Mouse (Mus musculus) hindbrain, embryonic 15.5 days (tissue): Measurements from ENCODE around the gene Cog7. TPM values are rescaled to one million over a fixed set of nuclear protein-coding genes. Genes with fewer than 3 reads are reported as not detected.

Source experiments
- ATAC-seq: fragments of 200-750 bp; cut with Nextera tagmentation; 2 replicates; pipeline ENCODE4 v1.8.0; 2017; ENCODE audit warnings: low read depth, moderate number of reproducible peaks, moderate TSS enrichment; ENCODE audit not compliant: low FRiP score
- H3K27ac ChIP-seq: fragments of 300-500 bp; sonication (generic); replicated peaks from 2 replicates; pipeline ENCODE4 v1.5.1; 2015; ENCODE audit warnings: mild to moderate bottlenecking, inconsistent platforms
- H3K27me3 ChIP-seq: fragments of 300-500 bp; sonication (generic); 2 replicates; pipeline ENCODE4 v1.6.1; 2015; ENCODE audit warnings: control low read depth, inconsistent platforms
- H3K36me3 ChIP-seq: fragments of 300-500 bp; sonication (generic); 2 replicates; pipeline ENCODE4 v1.6.1; 2015; ENCODE audit warnings: control low read depth, inconsistent platforms
- H3K4me1 ChIP-seq: fragments of 300-500 bp; sonication (generic); replicated peaks from 2 replicates; pipeline ENCODE4 v1.6.1; 2015; ENCODE audit warnings: control low read depth, inconsistent platforms
- H3K4me2 ChIP-seq: fragments of 300-500 bp; sonication (generic); 2 replicates; pipeline ENCODE4 v1.6.1; 2015; ENCODE audit warnings: moderate library complexity, mild to moderate bottlenecking, inconsistent platforms
- H3K4me3 ChIP-seq: fragments of 300-500 bp; sonication (generic); 2 replicates; pipeline ENCODE4 v1.5.1; 2015; ENCODE audit warnings: mild to moderate bottlenecking, inconsistent platforms
- H3K9ac ChIP-seq: fragments of 300-500 bp; sonication (generic); 2 replicates; pipeline ENCODE4 v1.6.1; 2015; ENCODE audit warnings: inconsistent platforms
- H3K9me3 ChIP-seq: fragments of 300-500 bp; sonication (generic); 2 replicates; pipeline ENCODE4 v1.6.1; 2016; ENCODE audit warnings: control low read depth, inconsistent platforms
- WGBS: fragments of 180-500 bp; shearing (Covaris S2); methylation state at CpG from one replicate; pipeline ENCODE4 v1.1.7; 2015; 5-methylcytosine and 5-hydroxymethylcytosine counted together
- polyA plus RNA-seq: library from polyadenylated mRNA; unstranded; fragments of >200 nt; fragmentation: Nextera tagmentation; extraction: Ambion mirVana; gene quantifications from 2 replicates; pipeline ENCODE4 v1.2.1, GENCODE M21; 2015

Gene Cog7
- polyA plus RNA-seq, 1 experiment from 2014 or later = 29.8 TPM

DNA sequence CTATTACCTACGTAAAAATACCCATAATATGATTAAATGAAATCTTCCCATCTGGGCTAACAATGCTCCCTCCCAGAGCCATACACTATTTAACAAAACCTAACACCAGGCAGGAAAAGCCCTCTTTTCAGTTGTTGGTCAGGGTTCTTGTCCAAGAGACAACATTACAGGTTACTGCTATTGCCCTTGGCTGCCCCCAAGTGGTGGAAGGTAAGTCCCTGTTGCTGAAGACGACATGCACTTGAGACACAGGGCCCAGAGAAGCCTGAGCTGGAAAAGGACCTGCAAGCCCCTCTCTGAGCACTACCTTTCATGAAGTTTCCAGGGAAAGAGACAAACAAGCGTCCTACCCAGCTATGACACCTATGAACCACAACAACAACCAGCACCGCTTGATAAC is 6.5 kb downstream of the Cog7 start:
- H3K4me1 ChIP-seq = no peaks in the 10 kb centered on the region
- H3K27me3 ChIP-seq = no peaks in the 10 kb centered on the region
- H3K9me3 ChIP-seq = no peaks in the 10 kb centered on the region
- no peak overlapping the region for H3K4me2 ChIP-seq
- H3K4me3 ChIP-seq = no peak overlapping the region
- WGBS = 54% methylated on average over 4 of the region's 4 CpGs
- H3K27ac ChIP-seq = no peak overlapping the region
- no peak overlapping the region for H3K9ac ChIP-seq
- H3K36me3 ChIP-seq = peaks cover 20% of the 10 kb centered on the region; the same call in 1 of the 2 replicates
- no peak for ATAC-seq

DNA sequence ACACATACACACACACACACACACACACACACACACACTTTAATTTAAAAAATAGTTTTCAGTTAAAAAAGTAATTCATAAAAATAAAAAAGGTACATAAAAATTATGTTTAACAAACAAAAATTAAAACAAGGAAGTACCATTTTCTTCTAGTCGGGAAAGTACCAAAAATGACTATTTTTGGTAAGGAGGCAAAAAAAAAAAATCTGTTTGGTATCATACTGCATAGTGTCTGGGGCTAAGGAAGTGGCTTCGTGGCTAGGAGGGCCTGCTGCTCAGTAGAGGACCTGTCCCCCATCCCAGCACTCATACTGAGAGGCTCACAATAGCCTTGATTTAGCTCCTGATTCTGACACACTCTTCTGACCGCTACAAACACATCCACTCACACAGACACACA is 9.8 kb downstream of the Cog7 start:
- Histone ChIP-seq H3K27ac (no peak overlapping the region), H3K9ac (no peak overlapping the region), H3K4me1 (no peaks in the 10 kb centered on the region), H3K27me3 (no peaks in the 10 kb centered on the region), H3K4me2 (no peak overlapping the region), H3K36me3 (peaks cover 14% of the 10 kb centered on the region; the same call in 1 of the 2 replicates), H3K9me3 (no peaks in the 10 kb centered on the region), H3K4me3 (no peak overlapping the region)
- 86% methylated on average over 3 of the region's 3 CpGs for WGBS
- no peak for ATAC-seq

- H3K4me1 ChIP-seq = no peaks in the 10 kb centered on the region
- no peak for ATAC-seq
- H3K9ac ChIP-seq = no peak overlapping the region
- H3K4me3 ChIP-seq = no peak overlapping the region
- no peak overlapping the region for H3K4me2 ChIP-seq
- H3K9me3 ChIP-seq = no peaks in the 10 kb centered on the region
- peaks cover 13% of the 10 kb centered on the region; the same call in 1 of the 2 replicates for H3K36me3 ChIP-seq
- H3K27me3 ChIP-seq = no peaks in the 10 kb centered on the region
- WGBS = 92% methylated on average over 9 of the region's 9 CpGs
- H3K27ac ChIP-seq = no peak overlapping the region
These were observed 11.3 kb downstream of the Cog7 start for GRCm38 (mm10) chr7:121970250-121970649.

DNA sequence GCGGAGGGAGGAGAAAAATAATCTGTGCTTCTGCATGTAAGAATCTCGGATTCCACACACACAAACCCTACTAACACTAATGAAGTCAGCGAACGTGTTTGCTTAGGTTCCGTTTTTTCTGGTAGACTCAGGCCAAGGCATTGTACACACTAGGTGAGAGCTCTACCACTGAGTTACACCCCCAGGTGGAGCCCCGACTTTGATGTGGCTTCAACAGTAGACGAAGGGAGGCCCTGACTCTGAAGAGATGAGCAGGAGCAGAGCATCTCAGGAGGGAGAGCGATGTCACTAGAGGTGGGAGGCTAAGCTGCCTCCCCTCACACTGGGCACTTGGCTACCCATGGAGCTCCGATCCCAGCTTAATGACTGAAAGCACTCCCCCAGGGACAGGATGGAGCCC is 12.7 kb downstream of the Cog7 start:
- Histone ChIP-seq H3K4me2 (no peak overlapping the region), H3K9me3 (no peaks in the 10 kb centered on the region), H3K9ac (no peak overlapping the region), H3K27ac (no peak overlapping the region), H3K36me3 (peaks cover 13% of the 10 kb centered on the region; the same call in 1 of the 2 replicates), H3K27me3 (no peaks in the 10 kb centered on the region), H3K4me1 (no peaks in the 10 kb centered on the region), H3K4me3 (no peak overlapping the region)
- no peak for ATAC-seq
- WGBS = 92% methylated on average over 9 of the region's 9 CpGs

DNA sequence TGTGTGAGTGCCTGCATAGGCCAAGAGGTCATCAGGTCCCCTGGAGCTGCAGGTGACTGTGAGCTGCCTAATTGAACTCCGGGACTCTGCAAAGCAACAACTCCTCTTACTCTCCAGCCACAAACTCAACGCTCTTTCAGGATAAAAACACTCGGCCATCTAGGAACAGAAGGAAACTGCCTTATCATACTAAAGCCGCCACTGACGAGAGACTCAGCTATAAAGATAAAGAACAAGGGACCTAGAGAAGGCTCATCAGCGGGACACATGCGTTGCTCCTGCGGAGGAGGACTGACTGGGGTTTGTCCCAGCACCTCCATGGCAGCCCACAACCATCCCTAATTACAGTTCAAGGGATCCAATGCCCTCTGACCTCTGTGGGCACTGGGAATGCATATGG is 13.3 kb downstream of the Cog7 start:
- Histone ChIP-seq H3K9ac (no peak overlapping the region), H3K27ac (no peak overlapping the region), H3K4me1 (no peaks in the 10 kb centered on the region), H3K4me3 (no peak overlapping the region), H3K9me3 (no peaks in the 10 kb centered on the region), H3K4me2 (no peak overlapping the region), H3K36me3 (peaks cover 13% of the 10 kb centered on the region; the same call in 1 of the 2 replicates), H3K27me3 (no peaks in the 10 kb centered on the region)
- WGBS = 90% methylated on average over 8 of the region's 8 CpGs
- ATAC-seq = no peak

DNA sequence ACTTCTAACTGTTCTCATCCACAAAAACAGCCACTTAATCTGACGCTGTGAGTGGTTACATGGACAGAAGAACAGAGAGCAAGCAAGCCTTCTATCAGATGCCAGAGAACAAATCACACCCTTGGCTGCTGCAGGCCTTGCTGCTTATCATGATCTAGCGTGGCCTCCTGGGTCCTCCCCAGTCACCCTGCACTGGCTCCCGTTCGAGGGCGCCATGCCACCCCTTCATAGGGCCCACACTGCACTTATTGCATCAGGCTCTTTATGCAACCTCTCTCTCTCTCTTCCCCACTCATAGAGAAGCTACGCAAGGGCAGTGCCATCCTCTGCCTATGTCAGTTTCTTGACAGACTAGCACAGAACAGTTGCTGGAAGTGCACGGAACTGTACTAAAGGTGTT is 15.3 kb downstream of the Cog7 start:
- H3K9me3 ChIP-seq = no peaks in the 10 kb centered on the region
- no peak overlapping the region for H3K27ac ChIP-seq
- no peaks in the 10 kb centered on the region for H3K27me3 ChIP-seq
- H3K4me1 ChIP-seq = no peaks in the 10 kb centered on the region
- H3K36me3 ChIP-seq = peaks cover 16% of the 10 kb centered on the region; the same call in 1 of the 2 replicates
- no peak overlapping the region for H3K4me2 ChIP-seq
- 97% methylated on average over 7 of the region's 7 CpGs for whole genome bisulfite sequencing
- ATAC-seq = no peak
- H3K4me3 ChIP-seq = no peak overlapping the region
- no peak overlapping the region for H3K9ac ChIP-seq

DNA sequence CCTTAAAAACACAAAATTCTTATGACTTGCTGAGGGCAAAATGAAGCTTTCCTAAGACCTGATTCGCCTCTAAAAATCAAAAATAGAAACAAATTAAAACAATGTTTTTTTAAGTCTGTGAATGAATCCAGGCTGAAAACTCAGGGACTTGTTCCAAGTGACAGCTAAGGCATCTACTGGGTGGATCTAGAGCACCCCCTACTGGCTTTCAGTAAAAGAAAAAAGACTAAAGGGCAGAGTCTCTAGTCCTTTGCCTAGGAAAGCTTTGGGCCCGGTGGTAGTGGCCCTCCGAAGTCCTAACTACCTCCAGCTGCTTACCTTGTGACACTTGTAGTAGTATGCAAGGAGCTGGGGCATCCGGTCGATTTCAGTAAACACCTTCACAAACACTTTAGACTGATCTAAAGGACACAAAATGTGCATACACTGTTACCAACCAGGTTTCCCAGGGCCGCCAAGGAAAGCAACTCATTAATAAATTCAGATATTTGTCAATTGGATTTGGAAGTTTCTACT is 17.6 kb downstream of the Cog7 start:
- Histone ChIP-seq H3K9me3 (no peaks in the 10 kb centered on the region), H3K4me1 (no peaks in the 10 kb centered on the region), H3K27ac (no peak overlapping the region), H3K9ac (no peak overlapping the region), H3K36me3 (0 out of 2 replicates have a peak, but pooled peaks cover 7% of the 10 kb centered on the region), H3K4me2 (no peak overlapping the region), H3K4me3 (no peak overlapping the region), H3K27me3 (no peaks in the 10 kb centered on the region)
- WGBS = 69% methylated on average over 6 of the region's 6 CpGs
- no peak for ATAC-seq

DNA sequence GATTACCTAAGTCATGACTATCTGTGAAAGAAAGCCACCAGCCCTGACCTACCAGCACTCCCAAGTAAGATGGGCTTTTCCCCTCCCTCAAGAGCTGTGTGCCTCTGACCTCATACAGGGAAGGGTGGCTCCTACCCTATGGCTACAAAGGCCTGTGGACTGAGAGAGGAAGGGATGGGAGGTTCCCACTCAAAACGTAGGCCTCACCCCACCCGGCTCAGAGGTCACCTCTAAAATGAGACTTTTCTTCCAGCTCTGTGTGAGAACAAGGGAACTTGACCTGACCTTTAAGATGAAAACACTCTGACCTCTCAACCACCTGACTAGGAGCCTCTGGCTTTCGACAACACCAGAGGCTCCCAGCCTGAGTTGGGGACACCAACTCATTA is 18.9 kb downstream of the Cog7 start:
- Histone ChIP-seq H3K4me1 (no peaks in the 10 kb centered on the region), H3K27ac (no peak overlapping the region), H3K9me3 (no peaks in the 10 kb centered on the region), H3K4me2 (no peak overlapping the region), H3K27me3 (no peaks in the 10 kb centered on the region), H3K9ac (no peak overlapping the region), H3K4me3 (no peak overlapping the region), H3K36me3 (0 out of 2 replicates have a peak, but pooled peaks cover 7% of the 10 kb centered on the region)
- 84% methylated on average over 3 of the region's 3 CpGs for WGBS
- no peak for ATAC-seq

- no peaks in the 10 kb centered on the region for H3K4me1 ChIP-seq
- ATAC-seq = no peak
- no peaks in the 10 kb centered on the region for H3K27me3 ChIP-seq
- H3K9me3 ChIP-seq = no peaks in the 10 kb centered on the region
- H3K27ac ChIP-seq = no peak overlapping the region
- H3K4me3 ChIP-seq = no peak overlapping the region
- H3K4me2 ChIP-seq = no peak overlapping the region
- H3K36me3 ChIP-seq = 0 out of 2 replicates have a peak, but pooled peaks cover 7% of the 10 kb centered on the region
- 89% methylated on average over 7 of the region's 7 CpGs for WGBS
- no peak overlapping the region for H3K9ac ChIP-seq
These were observed 19.5 kb downstream of the Cog7 start for GRCm38 (mm10) chr7:121961913-121962570.

DNA sequence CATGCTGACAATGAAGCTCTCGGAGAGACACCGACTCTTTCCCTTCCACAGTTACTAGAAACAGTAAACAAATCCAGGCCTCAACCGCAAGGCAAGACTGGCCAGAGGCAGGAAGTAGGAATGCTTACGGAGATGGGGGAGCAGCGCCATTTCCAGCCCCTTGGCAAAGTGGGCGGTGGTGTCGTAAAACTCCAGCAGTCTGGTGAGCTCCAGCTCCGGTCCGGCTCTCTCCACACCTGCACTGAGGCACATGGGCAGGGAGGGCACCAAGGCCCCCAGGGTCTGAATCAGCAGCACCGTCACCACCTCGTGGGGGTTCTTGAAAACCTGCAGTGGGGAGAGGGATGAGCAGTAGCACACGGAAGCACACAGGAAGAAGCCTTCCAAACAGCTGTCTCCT is 25.7 kb downstream of the Cog7 start:
- H3K9me3 ChIP-seq = no peaks in the 10 kb centered on the region
- H3K9ac ChIP-seq = no peak overlapping the region
- H3K4me3 ChIP-seq = no peak overlapping the region
- WGBS = 89% methylated on average over 12 of the region's 12 CpGs
- peaks cover 10% of the 10 kb centered on the region; the same call in 1 of the 2 replicates for H3K36me3 ChIP-seq
- no peak overlapping the region for H3K27ac ChIP-seq
- H3K4me2 ChIP-seq = no peak overlapping the region
- ATAC-seq = no peak
- H3K27me3 ChIP-seq = no peaks in the 10 kb centered on the region
- H3K4me1 ChIP-seq = no peaks in the 10 kb centered on the region

DNA sequence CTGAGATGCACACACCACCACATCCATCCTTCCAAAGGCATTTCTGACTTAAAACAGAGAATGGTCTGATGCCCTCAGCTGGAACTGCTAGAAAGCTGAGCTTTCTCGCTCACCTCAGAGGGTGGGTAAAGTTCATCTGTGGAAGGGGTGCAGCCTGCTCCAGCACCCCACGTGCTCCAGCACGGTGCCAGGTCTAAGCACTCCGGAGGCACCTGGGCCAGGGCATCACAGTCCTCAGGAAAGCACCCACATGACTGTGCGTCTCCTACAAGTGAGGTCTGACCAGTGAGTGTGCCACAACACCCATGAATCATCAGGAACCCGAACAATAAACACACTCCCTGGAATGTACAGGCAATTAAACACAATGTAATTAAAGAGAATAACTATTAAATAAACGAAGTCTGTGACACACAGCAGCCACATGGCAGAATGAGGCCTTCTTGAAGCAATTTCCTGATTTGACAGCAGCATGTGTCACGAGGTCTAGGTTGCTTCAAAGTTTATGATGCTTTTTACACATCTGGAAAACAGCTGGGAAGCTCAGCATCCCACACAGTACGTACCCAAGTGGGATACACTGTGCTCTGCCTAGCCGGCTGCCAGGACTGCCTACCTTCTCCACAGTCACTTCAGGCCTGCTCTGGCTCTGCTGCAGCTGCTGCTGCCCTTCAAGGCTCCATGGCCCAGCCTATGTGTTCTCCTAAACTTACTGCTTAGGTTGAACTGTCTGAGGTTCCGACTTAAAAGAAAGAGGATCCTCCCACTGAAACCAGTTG is 26.4 kb downstream of the Cog7 start:
- no peaks in the 10 kb centered on the region for H3K9me3 ChIP-seq
- no peak overlapping the region for H3K27ac ChIP-seq
- WGBS = 91% methylated on average over 11 of the region's 11 CpGs
- H3K36me3 ChIP-seq = peaks cover 12% of the 10 kb centered on the region; the same call in 1 of the 2 replicates
- H3K4me3 ChIP-seq = no peak overlapping the region
- H3K4me2 ChIP-seq = no peak overlapping the region
- H3K27me3 ChIP-seq = no peaks in the 10 kb centered on the region
- ATAC-seq = no peak
- H3K9ac ChIP-seq = no peak overlapping the region
- H3K4me1 ChIP-seq = no peaks in the 10 kb centered on the region

DNA sequence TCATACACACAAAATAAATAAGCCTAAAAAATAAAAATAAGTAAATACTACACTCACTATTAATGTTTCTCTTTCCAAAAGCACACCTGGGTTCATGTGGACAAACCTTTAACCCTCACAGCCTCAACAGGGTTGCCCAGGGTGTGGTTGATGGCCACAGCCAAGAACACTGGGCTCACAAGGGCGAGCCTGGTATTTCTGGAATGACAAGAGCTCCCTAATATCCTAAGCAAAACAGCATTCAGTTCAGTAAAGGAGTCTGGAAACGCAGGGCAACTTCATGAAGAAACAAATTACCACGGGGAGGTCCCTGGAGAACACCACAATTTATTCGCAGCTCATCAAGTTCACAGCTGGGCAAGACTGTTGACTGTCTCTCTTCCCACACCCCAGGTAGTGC is 34.0 kb downstream of the Cog7 start:
- H3K9me3 ChIP-seq = no peaks in the 10 kb centered on the region
- H3K27ac ChIP-seq = no peak overlapping the region
- H3K36me3 ChIP-seq = peaks cover 14% of the 10 kb centered on the region
- 59% methylated on average over 4 of the region's 4 CpGs for WGBS
- H3K27me3 ChIP-seq = no peaks in the 10 kb centered on the region
- H3K9ac ChIP-seq = no peak overlapping the region
- no peak overlapping the region for H3K4me3 ChIP-seq
- no peaks in the 10 kb centered on the region for H3K4me1 ChIP-seq
- no peak for ATAC-seq
- no peak overlapping the region for H3K4me2 ChIP-seq
